Mouse (Mus musculus) liver, embryonic 14.5 days (tissue): ENCODE data around the gene Plod2. TPM values are rescaled to one million over a fixed set of nuclear protein-coding genes. Genes with fewer than 3 reads are reported as not detected.

Source experiments
- ATAC-seq: fragments of 200-750 bp; cut with Nextera tagmentation; 2 replicates; pipeline ENCODE4 v1.8.0; 2017; ENCODE audit warnings: moderate number of reproducible peaks, mild to moderate bottlenecking, moderate library complexity; ENCODE audit not compliant: insufficient read depth
- DNase-seq, 3 experiments: peaks; one replicate each; pipeline ENCODE4 v3.0.0-alpha.2; 2012 to 2013; ENCODE audit warnings: low read depth in 3 of 3, low spot score in 3 of 3
- H3K27ac ChIP-seq: fragments of 300-500 bp; sonication (generic); 2 replicates; pipeline ENCODE4 v1.5.1; 2014; ENCODE audit warnings: moderate library complexity, mild to moderate bottlenecking, control low read depth, inconsistent platforms
- H3K27me3 ChIP-seq: fragments of 300-500 bp; sonication (generic); 2 replicates; pipeline ENCODE4 v1.6.1; 2014; ENCODE audit warnings: mild to moderate bottlenecking, low read length, moderate library complexity; ENCODE audit not compliant: control insufficient read depth, insufficient read depth
- H3K36me3 ChIP-seq: fragments of 300-500 bp; sonication (generic); replicated peaks from 2 replicates; pipeline ENCODE4 v1.6.1; 2014; ENCODE audit warnings: low read depth; ENCODE audit not compliant: control insufficient read depth, insufficient read depth
- H3K4me1 ChIP-seq, 2 experiments: fragments of 200-500 bp in 1 of 2; fragments of 300-500 bp in 1 of 2; sonication (generic) in 1 of 2; replicated peaks; 2 replicates each; pipeline ENCODE4 v1.6.1; 2012 to 2014; ENCODE audit warnings: antibody characterized with exemption in 1 of 2, inconsistent platforms in 1 of 2, low read length in 1 of 2; ENCODE audit not compliant: control insufficient read depth in 2 of 2, insufficient read depth in 2 of 2
- H3K4me2 ChIP-seq: fragments of 300-500 bp; sonication (generic); 2 replicates; pipeline ENCODE4 v1.6.1; 2014; ENCODE audit warnings: low read depth, mild to moderate bottlenecking, control low read depth, moderate library complexity
- H3K4me3 ChIP-seq, 2 experiments: fragments of 200-500 bp in 1 of 2; fragments of 300-500 bp in 1 of 2; sonication (generic) in 1 of 2; 2 replicates each; pipeline ENCODE4 v1.5.1; 2012 to 2014; ENCODE audit warnings: low read depth in 2 of 2, low read length in 2 of 2, mild to moderate bottlenecking in 2 of 2, control low read depth in 1 of 2, inconsistent platforms in 1 of 2, moderate library complexity in 1 of 2; ENCODE audit not compliant: insufficient read depth in 1 of 2
- H3K9ac ChIP-seq: fragments of 300-500 bp; sonication (generic); replicated peaks from 2 replicates; pipeline ENCODE4 v1.6.1; 2014; ENCODE audit warnings: mild to moderate bottlenecking, control low read depth, moderate library complexity
- H3K9me3 ChIP-seq: fragments of 300-500 bp; sonication (generic); 2 replicates; pipeline ENCODE4 v1.6.1; 2016; ENCODE audit warnings: low read length, mixed read lengths; ENCODE audit not compliant: control insufficient read depth
- CTCF ChIP-seq: IDR thresholded peaks from 2 replicates; pipeline ENCODE4 v1.5.1; 2016; ENCODE audit warnings: antibody characterized with exemption, low read depth, control low read depth
- EP300 ChIP-seq: IDR thresholded peaks from 2 replicates; pipeline ENCODE4 v1.6.1; 2016; ENCODE audit warnings: antibody characterized with exemption, low read depth
- WGBS: fragments of 180-500 bp; shearing (Covaris S2); extraction: QIAGEN DNeasy Blood & Tissue Kit; methylation state at CpG from one replicate; pipeline ENCODE4 v1.1.7; 2014; ENCODE audit not compliant: insufficient replicate concordance; 5-methylcytosine and 5-hydroxymethylcytosine counted together
- polyA plus RNA-seq, 2 experiments: library from polyadenylated mRNA; depleted of rRNA in 1 of 2; stranded (reverse) in 1 of 2; unstranded in 1 of 2; fragments of >200 nt; fragmentation: Nextera tagmentation in 1 of 2; extraction: Ambion mirVana in 1 of 2; gene quantifications; 2 replicates each; pipeline versions ENCODE4 v1.2.1 to v1.2.3; 2012 to 2014

Gene Plod2
- polyA plus RNA-seq, 2 experiments, result 1.7 to 2.1 TPM

- Histone ChIP-seq H3K27ac (no peak overlapping the region), H3K9me3 (no peaks in the 10 kb centered on the region), H3K4me1 (no peaks in the 10 kb centered on the region), H3K27me3 (no peaks in the 10 kb centered on the region), H3K36me3 (no peaks in the 10 kb centered on the region), H3K4me2 (no peak overlapping the region), H3K4me3 (no peak overlapping the region), H3K9ac (no peak overlapping the region)
- ATAC-seq (no peak), DNase-seq (no peak)
- 47% methylated on average over 5 of the region's 5 CpGs for WGBS
- TF ChIP-seq EP300, result no peak
- TF ChIP-seq CTCF, result no peak
Observed at GRCm38 (mm10) chr9:92562416-92562815, 20.4 kb downstream of the Plod2 start.

- Histone ChIP-seq H3K4me2 (no peak overlapping the region), H3K27ac (no peak overlapping the region), H3K27me3 (no peaks in the 10 kb centered on the region), H3K4me1 (no peaks in the 10 kb centered on the region), H3K9ac (no peak overlapping the region), H3K4me3 (no peak overlapping the region), H3K9me3 (no peaks in the 10 kb centered on the region), H3K36me3 (no peaks in the 10 kb centered on the region)
- ATAC-seq (no peak), DNase-seq (no peak)
- TF ChIP-seq EP300, result no peak
- no peak for TF ChIP-seq CTCF
- 58% methylated on average over 6 of the region's 6 CpGs for WGBS
Observed at GRCm38 (mm10) chr9:92563306-92563705, 21.3 kb downstream of the Plod2 start.

GRCm38 (mm10) chr9:92564391-92564790, 22.4 kb downstream of the Plod2 start:
- no peak overlapping the region for H3K9ac ChIP-seq
- H3K4me1 ChIP-seq, result no peaks in the 10 kb centered on the region
- no peak for ATAC-seq
- no peaks in the 10 kb centered on the region for H3K27me3 ChIP-seq
- no peak overlapping the region for H3K4me3 ChIP-seq
- no peak overlapping the region for H3K27ac ChIP-seq
- 81% methylated on average over 1 of the region's 1 CpGs for WGBS
- H3K36me3 ChIP-seq, result no peaks in the 10 kb centered on the region
- no peak overlapping the region for H3K4me2 ChIP-seq
- no peaks in the 10 kb centered on the region for H3K9me3 ChIP-seq
- no peak for TF ChIP-seq EP300
- no peak for TF ChIP-seq CTCF
- DNase-seq, result no peak

GRCm38 (mm10) chr9:92566234-92566633, 24.2 kb downstream of the Plod2 start:
- ATAC-seq, result no peak
- no peak overlapping the region for H3K27ac ChIP-seq

GRCm38 (mm10) chr9:92567474-92567873, 25.5 kb downstream of the Plod2 start:
- Histone ChIP-seq H3K9ac (no peak overlapping the region), H3K4me2 (no peak overlapping the region), H3K27me3 (no peaks in the 10 kb centered on the region), H3K9me3 (no peaks in the 10 kb centered on the region), H3K27ac (no peak overlapping the region), H3K4me3 (no peak overlapping the region), H3K4me1 (no peaks in the 10 kb centered on the region), H3K36me3 (no peaks in the 10 kb centered on the region)
- no peak for DNase-seq
- TF ChIP-seq CTCF (no peak), EP300 (no peak)
- ATAC-seq, result no peak
- WGBS, result 69% methylated on average over 7 of the region's 7 CpGs

More at GRCm38 (mm10) chr9:92566234-92566633, 24.2 kb downstream of the Plod2 start:
- Histone ChIP-seq H3K4me2 (no peak overlapping the region), H3K9me3 (no peaks in the 10 kb centered on the region), H3K4me1 (no peaks in the 10 kb centered on the region), H3K9ac (no peak overlapping the region), H3K27me3 (no peaks in the 10 kb centered on the region), H3K36me3 (no peaks in the 10 kb centered on the region), H3K4me3 (no peak overlapping the region)
- 50% methylated on average over 3 of the region's 3 CpGs for WGBS
- DNase-seq, result no peak
- TF ChIP-seq CTCF (no peak), EP300 (no peak)
